Mouse (Mus musculus) embryonic fibroblast, embryonic 13.5 days (primary cell): ENCODE data around the gene Hsd17b11.

Experiments used
- CTCF ChIP-seq: IDR thresholded peaks from 2 replicates; pipeline ENCODE4 v1.5.1; 2011; ENCODE audit warnings: mild to moderate bottlenecking, control low read depth, low read length, moderate library complexity, borderline replicate concordance; ENCODE audit not compliant: insufficient read depth
- POLR2A ChIP-seq: IDR thresholded peaks from 2 replicates; pipeline ENCODE4 v1.6.1; 2011; ENCODE audit warnings: low read depth, mild to moderate bottlenecking, control low read depth, low read length, moderate library complexity

DNA sequence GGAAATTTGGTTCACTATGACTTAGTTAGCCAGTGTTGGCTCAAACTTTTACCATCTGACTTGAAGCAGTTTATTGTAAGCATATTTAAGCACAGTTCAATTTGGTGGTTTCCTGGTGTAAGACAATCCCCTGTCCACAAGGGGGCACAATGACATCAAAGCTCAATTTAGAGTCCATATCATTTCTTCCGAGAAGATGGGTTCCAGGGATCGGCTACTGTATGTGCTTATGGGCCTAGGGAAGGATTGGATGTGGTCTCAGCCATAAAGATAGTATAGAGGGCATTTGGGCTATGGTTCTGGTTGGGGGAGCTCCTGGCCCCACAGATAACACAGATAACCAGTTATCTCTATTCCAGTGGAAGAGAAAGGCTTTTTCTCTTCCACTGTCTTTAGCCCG, 26.5 kb downstream of the Hsd17b11 start:
- TF ChIP-seq CTCF (no peak), POLR2A (no peak)
